Mouse (Mus musculus) forebrain, embryonic 14.5 days (tissue): ENCODE measurements around the gene Golm1. TPM values are rescaled to one million over a fixed set of nuclear protein-coding genes. Genes with fewer than 3 reads are reported as not detected.

Source experiments
- ATAC-seq: fragments of 200-750 bp; cut with Nextera tagmentation; 2 replicates; pipeline ENCODE4 v1.8.0; 2017; ENCODE audit warnings: mild to moderate bottlenecking, moderate library complexity
- DNase-seq: peaks from one replicate; pipeline ENCODE4 v3.0.0-alpha.2; 2015; ENCODE audit warnings: low spot score
- H3K27ac ChIP-seq: fragments of 300-500 bp; sonication (generic); 2 replicates; pipeline ENCODE4 v1.5.1; 2014; ENCODE audit warnings: low read depth, mild to moderate bottlenecking, control low read depth, low read length, moderate library complexity
- H3K27me3 ChIP-seq: fragments of 300-500 bp; sonication (generic); replicated peaks from 2 replicates; pipeline ENCODE4 v1.6.1; 2014; ENCODE audit warnings: low read length, control low read depth, mixed read lengths; ENCODE audit not compliant: control insufficient read depth, insufficient read depth
- H3K36me3 ChIP-seq: fragments of 300-500 bp; sonication (generic); 2 replicates; pipeline ENCODE4 v1.6.1; 2014; ENCODE audit warnings: low read length, control low read depth; ENCODE audit not compliant: control insufficient read depth, insufficient read depth
- H3K4me1 ChIP-seq: fragments of 300-500 bp; sonication (generic); 2 replicates; pipeline ENCODE4 v1.6.1; 2014; ENCODE audit warnings: antibody characterized with exemption, low read length, control low read depth; ENCODE audit not compliant: control insufficient read depth, insufficient read depth
- H3K4me2 ChIP-seq: fragments of 300-500 bp; sonication (generic); 2 replicates; pipeline ENCODE4 v1.6.1; 2014; ENCODE audit warnings: mild to moderate bottlenecking, control low read depth, low read length
- H3K4me3 ChIP-seq: fragments of 300-500 bp; sonication (generic); 2 replicates; pipeline ENCODE4 v1.5.1; 2014; ENCODE audit warnings: low read depth, low read length, control low read depth
- H3K9ac ChIP-seq: fragments of 300-500 bp; sonication (generic); 2 replicates; pipeline ENCODE4 v1.6.1; 2014; ENCODE audit warnings: mild to moderate bottlenecking, low read length, control low read depth, moderate library complexity
- H3K9me3 ChIP-seq: fragments of 300-500 bp; sonication (generic); replicated peaks from 2 replicates; pipeline ENCODE4 v1.6.1; 2016; ENCODE audit warnings: low read length, control low read depth, mixed read lengths; ENCODE audit not compliant: control insufficient read depth
- WGBS: fragments of 180-500 bp; shearing (Covaris S2); extraction: QIAGEN DNeasy Blood & Tissue Kit; methylation state at CpG from one replicate; pipeline ENCODE4 v1.1.7; 2014; 5-methylcytosine and 5-hydroxymethylcytosine counted together
- polyA plus RNA-seq: library from polyadenylated mRNA; unstranded; fragments of >200 nt; fragmentation: Nextera tagmentation; extraction: Ambion mirVana; gene quantifications from 2 replicates; pipeline ENCODE4 v1.2.1, GENCODE M21; 2014

Gene Golm1
- polyA plus RNA-seq, 1 experiment from 2014 or later = 57.7 TPM

- Histone ChIP-seq H3K27ac (no peak overlapping the region), H3K9ac (no peak overlapping the region), H3K9me3 (no peaks in the 10 kb centered on the region), H3K4me1 (no peaks in the 10 kb centered on the region), H3K4me3 (no peak overlapping the region), H3K4me2 (no peak overlapping the region), H3K36me3 (no peaks in the 10 kb centered on the region), H3K27me3 (no peaks in the 10 kb centered on the region)
- ATAC-seq = no peak
- WGBS = 92% methylated on average over 3 of the region's 3 CpGs
- DNase-seq = no peak
Measured at GRCm38 (mm10) chr13:59685236-59685635, 9.6 kb upstream of the Golm1 start.

GRCm38 (mm10) chr13:59682629-59683028 is 7.0 kb upstream of the Golm1 start:
- WGBS = 38% methylated on average over 7 of the region's 7 CpGs
- Histone ChIP-seq H3K4me2 (no peak overlapping the region), H3K4me3 (no peak overlapping the region), H3K4me1 (no peaks in the 10 kb centered on the region), H3K9me3 (no peaks in the 10 kb centered on the region), H3K27ac (no peak overlapping the region), H3K9ac (no peak overlapping the region), H3K36me3 (no peaks in the 10 kb centered on the region), H3K27me3 (no peaks in the 10 kb centered on the region)
- ATAC-seq (no peak), DNase-seq (no peak)

GRCm38 (mm10) chr13:59679908-59680307 is 4.3 kb upstream of the Golm1 start:
- Histone ChIP-seq H3K4me1 (no peaks in the 10 kb centered on the region), H3K36me3 (no peaks in the 10 kb centered on the region), H3K9ac (no peak overlapping the region), H3K4me3 (no peak overlapping the region), H3K9me3 (no peaks in the 10 kb centered on the region), H3K27me3 (no peaks in the 10 kb centered on the region), H3K4me2 (no peak overlapping the region), H3K27ac (no peak overlapping the region)
- no peak for ATAC-seq
- DNase-seq = no peak
- 80% methylated on average over 4 of the region's 4 CpGs for WGBS

- H3K4me1 ChIP-seq = no peaks in the 10 kb centered on the region
- no peak overlapping the region for H3K4me2 ChIP-seq
- no peak overlapping the region for H3K4me3 ChIP-seq
- H3K36me3 ChIP-seq = no peaks in the 10 kb centered on the region
- no peak for DNase-seq
- no peaks in the 10 kb centered on the region for H3K27me3 ChIP-seq
- no peaks in the 10 kb centered on the region for H3K9me3 ChIP-seq
- 55% methylated on average over 4 of the region's 4 CpGs for WGBS
- ATAC-seq = no peak
- no peak overlapping the region for H3K27ac ChIP-seq
- H3K9ac ChIP-seq = no peak overlapping the region
Measured at GRCm38 (mm10) chr13:59679306-59679705, 3.7 kb upstream of the Golm1 start.

- Histone ChIP-seq H3K4me1 (peaks cover 5% of the 10 kb centered on the region), H3K4me3 (peak overlapping the region; percentile 81; the same call in 1 of the 2 replicates), H3K4me2 (peak overlapping the region; percentile 74; the same call in 1 of the 2 replicates), H3K27me3 (no peaks in the 10 kb centered on the region), H3K9ac (no peak overlapping the region), H3K27ac (no peak overlapping the region), H3K36me3 (no peaks in the 10 kb centered on the region), H3K9me3 (no peaks in the 10 kb centered on the region)
- 83% methylated on average over 12 of the region's 12 CpGs for WGBS
- ATAC-seq (no peak), DNase-seq (no peak)
Measured at GRCm38 (mm10) chr13:59676316-59677229, 962 bp upstream of the Golm1 start.

- ATAC-seq (peak; percentile 25; the same call in 1 of the 2 replicates), DNase-seq (peak; percentile 60)
- WGBS = 0% methylated on average over 13 of the region's 13 CpGs
- H3K9me3 ChIP-seq = no peaks in the 10 kb centered on the region
- peak overlapping the region; percentile 90 for H3K9ac ChIP-seq
- peak overlapping the region; percentile 87 for H3K27ac ChIP-seq
- no peaks in the 10 kb centered on the region for H3K36me3 ChIP-seq
- peak overlapping the region; percentile 74 for H3K4me2 ChIP-seq
- H3K4me3 ChIP-seq = peak overlapping the region; percentile 81
- no peaks in the 10 kb centered on the region for H3K27me3 ChIP-seq
- peaks cover 5% of the 10 kb centered on the region for H3K4me1 ChIP-seq
Measured at GRCm38 (mm10) chr13:59674761-59675150, 855 bp downstream of the Golm1 start.

GRCm38 (mm10) chr13:59674215-59674614 is 1.4 kb downstream of the Golm1 start:
- ATAC-seq (peak; percentile 25; the same call in 1 of the 2 replicates), DNase-seq (peak; percentile 80)
- Histone ChIP-seq H3K4me1 (peaks cover 5% of the 10 kb centered on the region), H3K4me2 (peak overlapping the region; percentile 74), H3K27me3 (no peaks in the 10 kb centered on the region), H3K36me3 (no peaks in the 10 kb centered on the region), H3K27ac (peak overlapping the region; percentile 87), H3K9me3 (no peaks in the 10 kb centered on the region), H3K4me3 (peak overlapping the region; percentile 81), H3K9ac (peak overlapping the region; percentile 90)
- WGBS = 2% methylated on average over 3 of the region's 3 CpGs

GRCm38 (mm10) chr13:59673597-59673996 is 2.0 kb downstream of the Golm1 start:
- Histone ChIP-seq H3K27me3 (no peaks in the 10 kb centered on the region), H3K9ac (peak overlapping the region; percentile 90), H3K4me3 (peak overlapping the region; percentile 81), H3K27ac (no peak overlapping the region), H3K4me2 (peak overlapping the region; percentile 74), H3K36me3 (no peaks in the 10 kb centered on the region), H3K9me3 (no peaks in the 10 kb centered on the region), H3K4me1 (peaks cover 5% of the 10 kb centered on the region)
- no peak for ATAC-seq
- WGBS = 14% methylated on average over 7 of the region's 7 CpGs
- peak; percentile 26 for DNase-seq

GRCm38 (mm10) chr13:59672248-59672647 is 3.4 kb downstream of the Golm1 start:
- Histone ChIP-seq H3K4me3 (no peak overlapping the region), H3K36me3 (0 out of 2 replicates have a peak, but pooled peaks cover 2% of the 10 kb centered on the region), H3K4me2 (no peak overlapping the region), H3K9ac (no peak overlapping the region), H3K9me3 (no peaks in the 10 kb centered on the region), H3K4me1 (peaks cover 5% of the 10 kb centered on the region), H3K27me3 (no peaks in the 10 kb centered on the region), H3K27ac (peak overlapping the region; percentile 2; the same call in 1 of the 2 replicates)
- 82% methylated on average over 6 of the region's 6 CpGs for WGBS
- DNase-seq (no peak), ATAC-seq (no peak)
